Mouse (Mus musculus): ENCODE data around the gene Ccdc106. TPM values are rescaled to one million over a fixed set of nuclear protein-coding genes. Genes with fewer than 3 reads are reported as not detected.

Gene Ccdc106
- polyA plus RNA-seq, 1 experiment from 2014 or later: 5.6 TPM

DNA sequence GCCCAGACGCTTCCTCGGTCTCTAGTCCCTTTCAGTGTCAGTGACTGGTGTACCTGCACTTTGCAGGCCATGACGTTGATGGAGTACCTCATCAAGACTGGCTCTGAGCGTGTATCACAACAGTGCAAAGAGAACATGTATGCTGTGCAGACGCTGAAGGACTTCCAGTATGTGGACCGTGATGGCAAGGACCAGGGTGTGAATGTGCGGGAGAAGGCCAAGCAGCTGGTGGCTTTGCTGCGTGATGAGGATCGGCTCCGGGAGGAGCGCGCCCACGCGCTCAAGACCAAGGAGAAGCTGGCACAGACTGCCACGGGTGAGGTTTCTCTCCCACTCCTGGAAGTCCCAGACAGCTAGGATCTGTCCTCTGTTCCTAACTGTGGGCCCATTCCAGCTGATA lies 69.5 kb downstream of the Ccdc106 start:
- Histone ChIP-seq H3K4me2 (no peak overlapping the region), H3K9ac (no peak overlapping the region), H3K9me3 (ENCODE audit: low read depth, low read length) (no peaks in the 10 kb centered on the region), H3K4me3 (ENCODE audit: low read depth, low read length) (no peak overlapping the region), H3K36me3 (ENCODE audit: insufficient read depth) (peaks cover 92% of the 10 kb centered on the region), H3K27me3 (ENCODE audit: insufficient read depth, low read length) (no peaks in the 10 kb centered on the region), H3K27ac (ENCODE audit: low read depth) (no peak overlapping the region), H3K4me1 (ENCODE audit: insufficient read depth) (no peaks in the 10 kb centered on the region)
- ATAC-seq (ENCODE audit: insufficient read depth): no peak
- 92% methylated on average over 15 of the region's 15 CpGs for WGBS
- TF ChIP-seq CTCF (IDR thresholded peaks at IDR 0.05; ENCODE audit: low read depth): no peak
- no peak for DNase-seq

DNA sequence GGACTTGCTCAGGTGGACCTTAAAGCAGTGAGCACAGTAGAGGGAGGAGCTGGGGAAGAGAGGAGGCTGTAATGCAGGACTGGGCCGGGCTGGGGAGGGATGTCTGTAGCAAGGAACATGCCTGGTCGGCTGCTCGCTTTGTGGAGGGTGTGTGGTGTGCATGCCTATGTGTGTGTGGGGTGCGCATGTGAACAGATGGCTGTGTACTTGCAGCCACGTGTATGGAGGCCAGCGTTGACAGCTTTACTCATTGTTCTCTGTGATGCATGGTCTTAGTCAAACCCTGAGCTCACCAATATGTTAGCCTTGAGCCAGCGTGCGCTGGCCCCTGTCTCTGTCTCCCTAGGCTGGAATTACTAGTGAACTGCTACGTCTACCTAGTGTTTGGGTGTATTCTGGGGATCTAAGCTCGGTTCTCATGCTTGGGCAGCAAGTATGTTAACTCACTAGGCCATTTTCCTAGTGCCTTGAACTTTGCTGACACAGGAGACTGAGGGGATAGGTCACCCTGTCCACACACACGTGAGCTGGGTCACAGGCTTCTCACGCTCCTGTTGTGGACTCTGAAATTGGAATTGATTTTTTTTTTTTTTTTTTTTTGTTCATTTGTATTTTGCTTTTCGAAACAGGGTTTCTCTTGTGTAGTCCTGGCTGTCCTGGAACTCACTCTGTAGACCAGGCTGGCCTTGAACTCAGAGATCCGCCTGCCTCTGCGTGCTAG lies 70.8 kb downstream of the Ccdc106 start:
- TF ChIP-seq CTCF (IDR thresholded peaks at IDR 0.05; ENCODE audit: low read depth): no peak
- Histone ChIP-seq H3K4me3 (ENCODE audit: low read depth, low read length) (no peak overlapping the region), H3K4me2 (no peak overlapping the region), H3K27me3 (ENCODE audit: insufficient read depth, low read length) (no peaks in the 10 kb centered on the region), H3K9ac (no peak overlapping the region), H3K9me3 (ENCODE audit: low read depth, low read length) (no peaks in the 10 kb centered on the region), H3K27ac (ENCODE audit: low read depth) (no peak overlapping the region), H3K36me3 (ENCODE audit: insufficient read depth) (peaks cover 92% of the 10 kb centered on the region), H3K4me1 (ENCODE audit: insufficient read depth) (no peaks in the 10 kb centered on the region)
- WGBS: 91% methylated on average over 15 of the region's 15 CpGs
- DNase-seq (no peak), ATAC-seq (ENCODE audit: insufficient read depth) (no peak)

DNA sequence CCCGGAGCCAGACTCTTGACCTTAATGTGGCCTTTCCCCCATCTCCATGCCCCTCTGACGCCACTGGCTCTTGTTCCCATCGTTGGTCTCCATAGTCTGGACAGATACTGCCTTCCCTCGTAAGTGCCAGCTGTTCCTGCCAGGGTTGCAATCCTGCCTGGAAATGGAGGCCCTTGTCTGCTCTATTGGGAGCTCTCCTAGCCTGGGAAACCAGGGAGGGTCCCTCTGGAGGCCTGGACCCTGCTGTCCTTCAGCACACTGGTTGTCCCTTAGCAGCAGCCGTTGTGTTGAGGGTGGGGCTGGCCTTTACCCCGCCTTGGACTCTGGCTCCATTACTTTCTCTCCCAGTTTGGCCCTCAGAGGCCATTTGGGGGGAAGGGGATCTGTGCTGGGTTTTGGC lies 72.0 kb downstream of the Ccdc106 start:
- ATAC-seq (ENCODE audit: insufficient read depth): no peak
- TF ChIP-seq CTCF (IDR thresholded peaks at IDR 0.05; ENCODE audit: low read depth): no peak
- Histone ChIP-seq H3K4me3 (ENCODE audit: low read depth, low read length) (no peak overlapping the region), H3K9ac (no peak overlapping the region), H3K4me1 (ENCODE audit: insufficient read depth) (no peaks in the 10 kb centered on the region), H3K4me2 (no peak overlapping the region), H3K36me3 (ENCODE audit: insufficient read depth) (peaks cover 93% of the 10 kb centered on the region), H3K27me3 (ENCODE audit: insufficient read depth, low read length) (no peaks in the 10 kb centered on the region), H3K9me3 (ENCODE audit: low read depth, low read length) (no peaks in the 10 kb centered on the region), H3K27ac (ENCODE audit: low read depth) (no peak overlapping the region)
- no peak for DNase-seq
- WGBS: 68% methylated on average over 6 of the region's 6 CpGs

DNA sequence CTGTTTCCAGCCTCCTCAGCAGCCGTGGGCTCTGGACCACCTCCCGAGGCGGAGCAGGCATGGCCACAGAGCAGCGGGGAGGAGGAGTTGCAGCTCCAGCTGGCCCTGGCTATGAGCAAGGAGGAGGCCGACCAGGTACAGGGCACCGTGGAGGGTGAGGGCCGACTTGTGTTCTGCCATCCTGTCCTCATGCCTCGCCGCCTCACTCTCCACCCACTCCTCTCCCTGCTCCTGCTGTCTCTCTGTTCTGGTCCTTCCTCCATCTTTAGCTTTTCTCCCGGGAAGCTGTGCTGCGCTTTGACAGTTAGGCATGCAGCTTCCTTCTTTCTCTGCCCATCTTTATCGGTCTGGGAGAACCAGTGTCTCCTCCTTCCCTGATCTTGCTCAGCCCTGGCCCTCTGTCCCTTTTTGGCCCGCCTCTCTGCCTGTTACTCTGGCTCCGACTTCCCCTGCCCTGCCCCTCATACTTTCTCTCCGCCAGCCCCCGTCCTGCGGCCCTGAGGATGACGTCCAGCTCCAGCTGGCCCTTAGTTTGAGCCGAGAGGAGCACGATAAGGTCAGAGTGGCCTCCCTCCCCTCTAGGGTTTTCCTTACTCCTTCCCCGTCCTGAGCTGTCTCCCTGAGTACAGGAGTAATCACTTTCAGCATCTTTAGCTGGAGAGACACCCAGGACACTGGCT lies 72.6 kb downstream of the Ccdc106 start:
- no peak for TF ChIP-seq CTCF (IDR thresholded peaks at IDR 0.05; ENCODE audit: low read depth)
- Histone ChIP-seq H3K4me2 (no peak overlapping the region), H3K9ac (no peak overlapping the region), H3K27me3 (ENCODE audit: insufficient read depth, low read length) (no peaks in the 10 kb centered on the region), H3K36me3 (ENCODE audit: insufficient read depth) (peaks cover 93% of the 10 kb centered on the region), H3K9me3 (ENCODE audit: low read depth, low read length) (no peaks in the 10 kb centered on the region), H3K27ac (ENCODE audit: low read depth) (no peak overlapping the region), H3K4me3 (ENCODE audit: low read depth, low read length) (no peak overlapping the region), H3K4me1 (ENCODE audit: insufficient read depth) (no peaks in the 10 kb centered on the region)
- ATAC-seq (ENCODE audit: insufficient read depth) (no peak), DNase-seq (no peak)
- 79% methylated on average over 21 of the region's 21 CpGs for WGBS

DNA sequence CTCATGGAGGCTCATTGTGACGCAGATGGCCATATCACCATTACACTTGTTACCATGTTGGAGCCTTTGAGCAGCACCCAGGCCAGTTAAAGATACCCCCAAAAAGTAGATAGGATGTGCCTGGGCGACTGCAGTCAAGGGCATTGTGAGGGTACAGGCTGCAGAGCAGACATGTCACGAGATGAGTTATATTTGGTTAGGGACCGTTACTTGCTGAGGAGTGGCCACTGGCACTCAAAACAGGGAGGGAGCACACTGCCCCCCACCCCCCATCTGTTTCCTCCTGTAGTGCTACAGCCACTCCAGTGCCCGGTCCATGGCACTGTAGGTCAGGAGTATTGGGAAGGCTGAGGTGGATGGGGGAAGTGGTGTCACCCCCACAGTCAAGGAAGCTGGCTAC lies 78.4 kb downstream of the Ccdc106 start:
- no peak for TF ChIP-seq CTCF (IDR thresholded peaks at IDR 0.05; ENCODE audit: low read depth)
- Histone ChIP-seq H3K4me1 (ENCODE audit: insufficient read depth) (no peaks in the 10 kb centered on the region), H3K9me3 (ENCODE audit: low read depth, low read length) (no peaks in the 10 kb centered on the region), H3K4me3 (ENCODE audit: low read depth, low read length) (no peak overlapping the region), H3K27ac (ENCODE audit: low read depth) (no peak overlapping the region), H3K36me3 (ENCODE audit: insufficient read depth) (peaks cover 52% of the 10 kb centered on the region), H3K4me2 (no peak overlapping the region), H3K9ac (no peak overlapping the region), H3K27me3 (ENCODE audit: insufficient read depth, low read length) (no peaks in the 10 kb centered on the region)
- 87% methylated on average over 5 of the region's 5 CpGs for WGBS
- ATAC-seq (ENCODE audit: insufficient read depth): no peak
- DNase-seq: no peak

DNA sequence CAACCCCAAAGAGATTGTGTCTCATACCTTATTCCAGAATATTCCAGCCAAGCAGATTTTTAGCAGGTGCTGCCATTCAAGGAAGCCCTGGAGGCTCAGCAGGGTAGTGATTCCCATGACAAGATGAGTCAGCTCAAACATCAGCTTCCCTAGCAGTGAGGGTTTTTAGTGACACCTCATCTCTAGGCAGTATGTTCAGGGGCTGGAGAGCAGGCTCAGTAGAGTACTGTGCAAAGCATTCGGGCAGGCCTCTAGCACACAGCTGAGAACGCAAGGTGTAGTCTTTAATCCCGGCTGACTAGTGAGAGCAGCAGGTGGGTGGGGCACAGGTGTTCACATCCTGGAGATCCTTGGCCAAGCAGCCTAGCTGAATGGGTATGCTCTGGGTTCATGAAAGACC lies 79.4 kb downstream of the Ccdc106 start:
- DNase-seq (no peak), ATAC-seq (ENCODE audit: insufficient read depth) (no peak; the same call in 1 of the 2 replicates)
- no peaks in the 10 kb centered on the region for H3K27me3 ChIP-seq (ENCODE audit: insufficient read depth, low read length)
- no peaks in the 10 kb centered on the region for H3K9me3 ChIP-seq (ENCODE audit: low read depth, low read length)
- H3K4me2 ChIP-seq: no peak overlapping the region
- TF ChIP-seq CTCF (IDR thresholded peaks at IDR 0.05; ENCODE audit: low read depth): no peak
- 85% methylated on average over 3 of the region's 3 CpGs for WGBS
- H3K4me3 ChIP-seq (ENCODE audit: low read depth, low read length): no peak overlapping the region
- H3K9ac ChIP-seq: no peak overlapping the region
- H3K4me1 ChIP-seq (ENCODE audit: insufficient read depth): no peaks in the 10 kb centered on the region
- H3K27ac ChIP-seq (ENCODE audit: low read depth): no peak overlapping the region
- H3K36me3 ChIP-seq (ENCODE audit: insufficient read depth): peaks cover 42% of the 10 kb centered on the region

DNA sequence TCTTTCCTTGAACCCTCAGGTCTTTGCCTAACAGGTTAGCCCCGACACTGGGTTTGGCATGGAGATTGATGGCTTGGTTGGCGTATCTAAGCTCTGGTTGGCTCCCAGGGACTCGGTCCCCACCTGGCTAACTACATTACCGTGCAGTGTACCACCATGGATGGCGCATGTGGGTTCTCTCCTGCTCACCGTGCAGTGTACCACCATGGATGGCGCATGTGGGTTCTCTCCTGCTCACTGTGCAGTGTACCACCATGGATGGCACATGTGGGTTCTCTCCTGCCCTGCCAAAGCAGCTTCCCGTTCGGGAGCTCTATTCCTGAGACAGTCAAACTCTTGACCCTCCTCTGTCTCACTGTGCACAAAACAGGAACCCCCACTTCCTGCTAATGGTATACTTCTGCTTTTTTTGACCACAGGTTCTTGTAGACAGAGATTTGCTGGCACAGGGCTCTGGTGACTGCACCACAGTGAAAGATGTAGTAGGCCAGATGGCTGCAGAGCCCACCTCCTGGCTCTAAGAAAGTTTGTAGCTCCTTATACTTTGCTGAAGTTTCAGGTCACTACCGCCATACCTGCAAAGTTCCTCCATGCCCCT lies 80.8 kb downstream of the Ccdc106 start:
- H3K4me1 ChIP-seq (ENCODE audit: insufficient read depth): no peaks in the 10 kb centered on the region
- WGBS: 78% methylated on average over 10 of the region's 10 CpGs
- no peak overlapping the region for H3K9ac ChIP-seq
- H3K4me3 ChIP-seq (ENCODE audit: low read depth, low read length): no peak overlapping the region
- no peak overlapping the region for H3K4me2 ChIP-seq
- peak; percentile 25; the same call in 1 of the 2 replicates for ATAC-seq (ENCODE audit: insufficient read depth)
- no peaks in the 10 kb centered on the region for H3K27me3 ChIP-seq (ENCODE audit: insufficient read depth, low read length)
- no peaks in the 10 kb centered on the region for H3K9me3 ChIP-seq (ENCODE audit: low read depth, low read length)
- H3K36me3 ChIP-seq (ENCODE audit: insufficient read depth): peaks cover 28% of the 10 kb centered on the region
- TF ChIP-seq CTCF (IDR thresholded peaks at IDR 0.05; ENCODE audit: low read depth): no peak
- peak; percentile 11 for DNase-seq
- H3K27ac ChIP-seq (ENCODE audit: low read depth): no peak overlapping the region
